Mouse (Mus musculus): ENCODE data around the gene Tvp23b. TPM values are rescaled to one million over a fixed set of nuclear protein-coding genes. Genes with fewer than 3 reads are reported as not detected.

Tvp23b gene
- polyA plus RNA-seq, 1 experiment from 2014 or later = 37.5 TPM

DNA sequence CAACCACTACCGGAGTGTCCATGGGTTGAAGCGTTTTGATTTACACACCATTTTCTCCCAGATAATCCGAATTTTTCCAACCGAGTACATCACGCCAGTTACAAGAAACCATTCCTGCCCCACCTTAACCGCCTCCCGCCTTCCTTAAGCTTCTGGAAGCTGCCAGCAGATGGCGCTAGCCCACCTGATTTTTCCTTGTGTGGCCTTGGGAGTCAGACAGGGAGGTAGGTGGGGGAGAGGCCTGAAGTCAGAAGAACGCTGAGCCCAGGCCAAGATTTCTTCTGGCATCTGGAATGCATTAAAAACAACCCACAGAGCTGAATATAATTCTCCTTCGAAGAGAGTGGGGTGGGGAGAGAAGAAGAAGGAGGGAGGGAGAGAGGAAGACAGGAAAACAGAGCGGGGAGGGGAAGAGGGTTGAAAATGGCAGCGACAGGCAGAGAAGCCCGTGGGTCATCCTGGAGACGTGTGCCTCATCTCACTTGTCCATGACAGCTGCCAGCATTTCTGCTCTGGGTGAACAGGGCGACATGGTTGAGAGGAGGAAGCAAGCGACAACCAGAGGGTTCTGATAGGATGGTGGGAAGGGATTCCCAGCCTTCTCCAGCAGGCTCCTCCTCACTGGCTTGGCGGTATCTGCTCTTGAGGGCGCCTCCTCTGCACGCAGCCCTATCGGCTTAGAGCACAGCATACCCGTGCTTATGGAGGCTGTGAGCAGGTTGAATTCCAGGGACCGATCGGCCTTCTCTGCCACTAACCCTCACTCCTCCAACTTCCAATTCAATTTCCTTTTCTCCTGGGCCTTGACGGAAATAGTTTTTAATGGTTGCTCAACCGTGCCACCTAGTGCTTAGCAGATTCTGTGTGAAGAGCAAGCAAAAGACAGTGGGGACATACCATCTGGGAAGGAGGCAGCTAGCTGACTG is 42.1 kb downstream of the Tvp23b start:
- Histone ChIP-seq H3K27ac (ENCODE audit: low read depth, low read length) (no peak overlapping the region), H3K4me1 (replicated peaks; ENCODE audit: control insufficient read depth, insufficient read depth, low read length) (no peaks in the 10 kb centered on the region; the same call in 1 of the 2 replicates), H3K9ac (ENCODE audit: low read length) (peak overlapping the region; percentile 12; the same call in 1 of the 2 replicates), H3K9me3 (ENCODE audit: control insufficient read depth, low read length) (no peaks in the 10 kb centered on the region), H3K4me3 (ENCODE audit: low read depth, low read length) (peak overlapping the region; percentile 15; the same call in 1 of the 2 replicates), H3K27me3 (ENCODE audit: control insufficient read depth, insufficient read depth, low read length) (no peaks in the 10 kb centered on the region), H3K4me2 (ENCODE audit: low read depth, low read length, severe bottlenecking) (peak overlapping the region; percentile 12; the same call in 1 of the 2 replicates), H3K36me3 (ENCODE audit: control insufficient read depth, insufficient read depth, low read length) (no peaks in the 10 kb centered on the region)
- ATAC-seq (replicated peaks; ENCODE audit: low FRiP score) (peak; percentile 71; the same call in 1 of the 2 replicates), DNase-seq (ENCODE audit: low spot score) (peak; percentile 95)
- WGBS = 28% methylated on average over 25 of the region's 25 CpGs

DNA sequence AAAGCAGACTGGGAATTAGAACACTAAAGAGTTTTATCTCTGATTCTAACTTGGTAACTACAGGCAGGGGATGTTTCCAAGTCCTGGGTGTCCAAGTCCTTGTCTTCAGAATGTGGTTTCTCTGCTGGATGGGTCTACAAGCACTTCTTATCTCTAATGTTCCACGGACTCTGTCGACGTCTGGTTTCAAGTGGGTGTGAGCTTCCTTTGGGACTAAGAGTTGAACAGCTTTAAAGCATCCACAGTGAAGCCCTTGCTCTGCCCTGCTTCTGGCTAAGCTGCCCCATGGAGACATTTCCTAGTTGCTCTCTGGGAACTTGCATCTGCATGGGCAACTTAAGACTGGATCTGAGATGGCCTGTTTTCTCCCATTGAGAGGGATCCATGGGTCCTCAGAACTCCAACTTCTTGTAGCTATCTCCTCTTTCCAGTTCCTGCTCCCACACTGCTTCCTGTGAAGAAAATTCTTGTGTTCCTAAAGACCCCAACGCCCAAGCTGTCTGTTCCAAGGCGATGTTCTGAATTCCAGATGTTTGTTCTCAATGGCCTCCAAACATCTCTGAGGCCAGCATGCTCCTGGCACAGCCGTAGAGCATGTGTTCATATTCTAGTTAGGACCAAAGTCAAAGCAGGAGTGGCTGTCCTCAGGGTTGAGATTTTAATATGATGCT is 45.0 kb downstream of the Tvp23b start:
- Histone ChIP-seq H3K4me2 (ENCODE audit: low read depth, low read length, severe bottlenecking) (no peak overlapping the region), H3K36me3 (ENCODE audit: control insufficient read depth, insufficient read depth, low read length) (no peaks in the 10 kb centered on the region), H3K27ac (ENCODE audit: low read depth, low read length) (no peak overlapping the region), H3K9ac (ENCODE audit: low read length) (no peak overlapping the region), H3K4me3 (ENCODE audit: low read depth, low read length) (no peak overlapping the region), H3K27me3 (ENCODE audit: control insufficient read depth, insufficient read depth, low read length) (no peaks in the 10 kb centered on the region), H3K9me3 (ENCODE audit: control insufficient read depth, low read length) (no peaks in the 10 kb centered on the region), H3K4me1 (replicated peaks; ENCODE audit: control insufficient read depth, insufficient read depth, low read length) (no peaks in the 10 kb centered on the region; the same call in 1 of the 2 replicates)
- DNase-seq (ENCODE audit: low spot score) (no peak), ATAC-seq (replicated peaks; ENCODE audit: low FRiP score) (no peak)
- 92% methylated on average over 6 of the region's 6 CpGs for WGBS

- Histone ChIP-seq H3K4me1 (replicated peaks; ENCODE audit: control insufficient read depth, insufficient read depth, low read length) (no peaks in the 10 kb centered on the region), H3K9me3 (ENCODE audit: control insufficient read depth, low read length) (no peaks in the 10 kb centered on the region), H3K27ac (ENCODE audit: low read depth, low read length) (no peak overlapping the region), H3K36me3 (ENCODE audit: control insufficient read depth, insufficient read depth, low read length) (no peaks in the 10 kb centered on the region), H3K4me3 (ENCODE audit: low read depth, low read length) (no peak overlapping the region), H3K4me2 (ENCODE audit: low read depth, low read length, severe bottlenecking) (no peak overlapping the region), H3K9ac (ENCODE audit: low read length) (no peak overlapping the region), H3K27me3 (ENCODE audit: control insufficient read depth, insufficient read depth, low read length) (no peaks in the 10 kb centered on the region)
- DNase-seq (ENCODE audit: low spot score) (no peak), ATAC-seq (replicated peaks; ENCODE audit: low FRiP score) (no peak)
- 74% methylated on average over 3 of the region's 3 CpGs for WGBS
Measured at GRCm38 (mm10) chr11:62929799-62930198, 50.5 kb downstream of the Tvp23b start.

- DNase-seq (ENCODE audit: low spot score) (no peak), ATAC-seq (replicated peaks; ENCODE audit: low FRiP score) (no peak)
- Histone ChIP-seq H3K4me2 (ENCODE audit: low read depth, low read length, severe bottlenecking) (no peak overlapping the region), H3K9ac (ENCODE audit: low read length) (no peak overlapping the region), H3K27ac (ENCODE audit: low read depth, low read length) (no peak overlapping the region), H3K4me3 (ENCODE audit: low read depth, low read length) (no peak overlapping the region), H3K4me1 (replicated peaks; ENCODE audit: control insufficient read depth, insufficient read depth, low read length) (no peaks in the 10 kb centered on the region), H3K9me3 (ENCODE audit: control insufficient read depth, low read length) (no peaks in the 10 kb centered on the region), H3K36me3 (ENCODE audit: control insufficient read depth, insufficient read depth, low read length) (no peaks in the 10 kb centered on the region), H3K27me3 (ENCODE audit: control insufficient read depth, insufficient read depth, low read length) (no peaks in the 10 kb centered on the region)
- WGBS = 88% methylated on average over 4 of the region's 4 CpGs
Measured at GRCm38 (mm10) chr11:62930574-62930973, 51.3 kb downstream of the Tvp23b start.

DNA sequence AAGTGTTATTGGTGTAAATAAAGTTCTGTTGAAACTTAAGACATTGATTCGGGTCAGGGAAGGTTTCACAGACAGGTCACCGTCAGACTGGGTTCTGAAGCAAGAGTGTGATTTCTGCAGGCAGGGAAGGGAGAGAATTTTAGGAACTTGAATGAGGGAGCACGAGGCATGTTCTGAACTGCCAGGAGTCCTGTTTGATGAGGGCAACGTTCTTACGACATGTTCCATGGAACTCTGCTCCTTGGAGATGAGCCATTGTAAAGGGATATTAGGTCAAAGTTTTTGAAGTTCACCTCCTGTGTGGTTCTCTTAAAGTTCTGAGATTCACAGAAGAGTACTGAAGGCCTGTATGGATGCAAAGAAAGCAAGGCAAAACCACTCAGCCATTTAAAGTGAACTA is 51.9 kb downstream of the Tvp23b start:
- no peaks in the 10 kb centered on the region for H3K9me3 ChIP-seq (ENCODE audit: control insufficient read depth, low read length)
- H3K4me2 ChIP-seq (ENCODE audit: low read depth, low read length, severe bottlenecking) = no peak overlapping the region
- no peaks in the 10 kb centered on the region for H3K36me3 ChIP-seq (ENCODE audit: control insufficient read depth, insufficient read depth, low read length)
- no peaks in the 10 kb centered on the region for H3K27me3 ChIP-seq (ENCODE audit: control insufficient read depth, insufficient read depth, low read length)
- H3K9ac ChIP-seq (ENCODE audit: low read length) = no peak overlapping the region
- ATAC-seq (replicated peaks; ENCODE audit: low FRiP score) (no peak), DNase-seq (ENCODE audit: low spot score) (no peak)
- H3K4me3 ChIP-seq (ENCODE audit: low read depth, low read length) = no peak overlapping the region
- no peaks in the 10 kb centered on the region for H3K4me1 ChIP-seq (replicated peaks; ENCODE audit: control insufficient read depth, insufficient read depth, low read length)
- 87% methylated on average over 5 of the region's 5 CpGs for WGBS
- H3K27ac ChIP-seq (ENCODE audit: low read depth, low read length) = no peak overlapping the region

DNA sequence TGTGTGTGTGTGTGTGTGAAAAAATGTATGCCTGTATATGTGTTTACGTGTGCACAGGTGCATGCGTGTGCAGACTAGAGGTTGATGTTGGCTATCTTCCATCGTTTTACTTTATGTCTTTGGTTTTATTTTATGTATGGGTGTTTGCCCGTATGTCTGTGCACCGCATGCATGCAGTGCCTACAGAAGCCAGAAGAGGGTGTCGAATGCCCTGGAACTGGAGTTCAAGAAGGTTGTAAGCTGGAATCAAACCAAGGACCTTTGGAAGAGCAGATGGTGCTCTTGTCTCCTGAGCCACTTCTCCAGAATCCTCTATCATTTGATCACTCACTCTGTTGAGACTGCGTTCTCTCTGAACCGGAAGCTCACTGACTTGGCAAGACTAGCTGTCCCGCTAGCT is 53.8 kb downstream of the Tvp23b start:
- Histone ChIP-seq H3K4me3 (ENCODE audit: low read depth, low read length) (no peak overlapping the region), H3K4me2 (ENCODE audit: low read depth, low read length, severe bottlenecking) (no peak overlapping the region), H3K9ac (ENCODE audit: low read length) (no peak overlapping the region), H3K27ac (ENCODE audit: low read depth, low read length) (no peak overlapping the region), H3K9me3 (ENCODE audit: control insufficient read depth, low read length) (no peaks in the 10 kb centered on the region), H3K4me1 (replicated peaks; ENCODE audit: control insufficient read depth, insufficient read depth, low read length) (no peaks in the 10 kb centered on the region), H3K27me3 (ENCODE audit: control insufficient read depth, insufficient read depth, low read length) (no peaks in the 10 kb centered on the region), H3K36me3 (ENCODE audit: control insufficient read depth, insufficient read depth, low read length) (no peaks in the 10 kb centered on the region)
- WGBS = 87% methylated on average over 9 of the region's 9 CpGs
- no peak for DNase-seq (ENCODE audit: low spot score)
- no peak for ATAC-seq (replicated peaks; ENCODE audit: low FRiP score)

DNA sequence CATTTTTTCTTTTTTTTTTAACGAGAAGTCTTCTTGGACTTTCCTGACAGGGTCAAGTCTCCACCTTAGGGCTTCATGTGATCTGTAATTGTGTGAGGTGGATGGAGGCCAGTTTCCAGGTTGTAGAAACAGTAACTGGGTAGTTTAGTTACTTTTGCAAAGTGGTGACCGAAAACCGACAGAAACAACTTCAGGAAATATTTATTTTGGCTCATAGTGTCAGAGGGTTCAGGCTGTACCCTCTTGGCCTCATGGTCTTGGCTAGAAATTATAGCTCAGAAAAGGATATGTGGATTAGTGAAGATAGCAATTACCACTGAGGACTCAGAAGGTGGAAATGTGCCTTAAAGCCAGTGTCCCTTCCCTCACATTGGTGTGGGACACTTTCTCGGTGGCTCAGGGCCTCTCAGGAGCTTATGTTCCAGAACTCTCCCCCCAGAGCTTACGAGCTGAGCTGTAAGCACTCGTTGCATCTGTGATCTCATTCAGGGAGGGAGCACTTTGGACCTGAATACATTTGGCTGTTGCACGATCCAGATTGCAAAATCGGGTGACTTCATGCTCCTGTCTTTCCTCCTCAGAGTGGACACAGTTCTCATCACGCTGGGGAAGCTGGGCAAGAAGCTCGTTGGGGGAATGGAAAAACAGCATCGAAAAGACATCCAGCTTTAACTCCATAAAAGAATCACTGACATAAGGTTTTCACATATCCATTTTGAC is 55.7 kb downstream of the Tvp23b start:
- no peak for ATAC-seq (replicated peaks; ENCODE audit: low FRiP score)
- DNase-seq (ENCODE audit: low spot score) = no peak
- 88% methylated on average over 11 of the region's 11 CpGs for WGBS

DNA sequence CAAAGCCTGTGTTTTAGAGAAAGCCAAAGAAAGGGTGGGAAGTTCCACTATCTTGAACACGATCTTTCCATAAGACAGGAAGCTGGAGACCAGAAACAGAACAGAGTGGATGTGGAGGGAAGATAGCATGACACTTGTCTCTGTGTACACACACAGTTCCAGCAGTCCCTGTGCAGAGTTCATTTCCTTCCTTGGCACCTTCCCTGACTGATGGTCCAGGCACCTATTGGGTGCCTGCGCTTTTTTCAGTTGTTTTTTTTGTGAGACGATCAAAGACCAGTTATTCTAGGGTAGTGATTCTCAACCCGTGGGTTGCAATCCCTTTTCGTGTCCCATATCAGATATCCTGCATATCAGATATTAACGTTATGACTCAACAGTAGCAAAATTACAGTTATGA is 58.7 kb downstream of the Tvp23b start:
- DNase-seq (ENCODE audit: low spot score) (no peak), ATAC-seq (replicated peaks; ENCODE audit: low FRiP score) (no peak)
- WGBS = 89% methylated on average over 6 of the region's 6 CpGs
- Histone ChIP-seq H3K4me2 (ENCODE audit: low read depth, low read length, severe bottlenecking) (no peak overlapping the region), H3K4me1 (replicated peaks; ENCODE audit: control insufficient read depth, insufficient read depth, low read length) (no peaks in the 10 kb centered on the region), H3K36me3 (ENCODE audit: control insufficient read depth, insufficient read depth, low read length) (no peaks in the 10 kb centered on the region), H3K4me3 (ENCODE audit: low read depth, low read length) (no peak overlapping the region), H3K9me3 (ENCODE audit: control insufficient read depth, low read length) (no peaks in the 10 kb centered on the region), H3K27me3 (ENCODE audit: control insufficient read depth, insufficient read depth, low read length) (no peaks in the 10 kb centered on the region), H3K9ac (ENCODE audit: low read length) (no peak overlapping the region), H3K27ac (ENCODE audit: low read depth, low read length) (no peak overlapping the region)

More for the DNA sequence above, 55.7 kb downstream of the Tvp23b start:
- Histone ChIP-seq H3K4me1 (replicated peaks; ENCODE audit: control insufficient read depth, insufficient read depth, low read length) (no peaks in the 10 kb centered on the region), H3K4me2 (ENCODE audit: low read depth, low read length, severe bottlenecking) (no peak overlapping the region), H3K27ac (ENCODE audit: low read depth, low read length) (no peak overlapping the region), H3K9ac (ENCODE audit: low read length) (no peak overlapping the region), H3K36me3 (ENCODE audit: control insufficient read depth, insufficient read depth, low read length) (no peaks in the 10 kb centered on the region), H3K4me3 (ENCODE audit: low read depth, low read length) (no peak overlapping the region), H3K9me3 (ENCODE audit: control insufficient read depth, low read length) (no peaks in the 10 kb centered on the region), H3K27me3 (ENCODE audit: control insufficient read depth, insufficient read depth, low read length) (no peaks in the 10 kb centered on the region)
